Mouse (Mus musculus) MEL-GATA-1-ER (cell line): ENCODE measurements around the gene Mlx.

Experiments used
- DNase-seq: peaks from one replicate; pipeline ENCODE4 v3.0.0-alpha.2; 2012; ENCODE audit warnings: low read depth; ENCODE audit errors: extremely low read depth

Gene Mlx

DNA sequence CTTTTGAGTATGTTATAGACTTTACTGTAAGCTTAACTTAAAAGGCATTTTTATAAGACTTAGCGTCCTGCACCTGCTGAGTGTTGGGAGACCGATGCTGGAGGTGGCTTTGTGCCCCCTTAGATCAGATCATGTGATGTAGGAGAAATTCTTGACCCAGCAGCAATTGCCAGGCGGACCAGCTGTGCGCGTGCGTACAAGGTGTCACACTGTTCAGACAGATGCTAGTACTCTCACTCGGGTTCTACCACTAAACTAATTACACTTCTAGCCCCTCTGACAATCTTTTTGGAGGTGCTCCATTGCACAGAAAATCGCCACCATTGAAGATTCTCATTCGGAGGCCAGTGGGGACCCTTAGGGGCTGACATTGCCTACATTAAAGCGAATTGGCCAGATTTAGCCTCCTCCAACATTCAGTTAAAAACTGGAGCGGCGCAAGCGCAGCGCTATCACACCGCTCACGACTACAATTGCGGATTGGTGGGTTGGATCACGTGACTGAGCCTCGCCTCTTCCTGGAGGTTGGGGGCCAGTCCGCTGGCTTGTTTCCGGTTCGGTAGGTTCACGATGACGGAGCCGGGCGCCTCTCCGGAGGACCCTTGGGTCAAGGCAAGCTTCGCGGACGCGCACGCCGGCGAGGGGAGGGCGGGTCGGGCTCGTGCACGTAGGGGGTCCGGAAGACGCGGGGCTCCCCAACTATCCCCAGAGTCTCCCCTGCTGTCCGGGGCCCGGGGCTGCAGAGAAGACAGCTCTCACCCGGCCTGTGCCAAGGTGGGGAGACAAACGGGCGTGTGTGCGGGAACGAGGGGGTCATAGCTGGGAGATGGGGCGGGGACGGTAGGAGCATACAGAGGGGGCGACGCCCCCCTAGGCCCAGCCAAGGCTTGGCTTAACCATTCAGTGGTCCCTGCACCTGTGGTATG lies at the start of gene Mlx:
Gene Mlx (plus strand): TSS at position 522 of the 926 bp plus-strand sequence.
- DNase-seq, result peak; percentile 89

- no peak for DNase-seq
Observed at GRCm38 (mm10) chr11:101037795-101038194, 49.3 kb upstream of the Mlx start.

DNA sequence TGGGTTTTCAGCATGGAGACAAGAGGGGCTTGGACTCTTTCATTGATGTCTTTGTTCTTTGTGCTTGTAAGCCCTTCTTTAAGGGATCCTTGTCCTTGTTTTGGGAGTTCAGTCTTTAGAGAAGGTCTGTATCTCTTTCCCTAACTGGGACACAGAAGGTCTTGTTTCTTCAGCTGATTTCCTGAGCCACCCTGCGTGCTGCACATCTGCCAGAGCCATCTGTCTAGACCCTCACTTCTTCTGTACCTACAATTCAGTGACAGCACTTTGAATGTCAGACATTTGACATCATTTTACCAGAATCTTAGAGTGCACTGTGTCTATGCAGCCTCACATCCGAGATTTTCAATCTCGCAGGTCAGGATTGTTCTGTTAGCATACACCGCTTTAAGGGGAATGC lies 41.3 kb upstream of the Mlx start:
- no peak for DNase-seq

DNA sequence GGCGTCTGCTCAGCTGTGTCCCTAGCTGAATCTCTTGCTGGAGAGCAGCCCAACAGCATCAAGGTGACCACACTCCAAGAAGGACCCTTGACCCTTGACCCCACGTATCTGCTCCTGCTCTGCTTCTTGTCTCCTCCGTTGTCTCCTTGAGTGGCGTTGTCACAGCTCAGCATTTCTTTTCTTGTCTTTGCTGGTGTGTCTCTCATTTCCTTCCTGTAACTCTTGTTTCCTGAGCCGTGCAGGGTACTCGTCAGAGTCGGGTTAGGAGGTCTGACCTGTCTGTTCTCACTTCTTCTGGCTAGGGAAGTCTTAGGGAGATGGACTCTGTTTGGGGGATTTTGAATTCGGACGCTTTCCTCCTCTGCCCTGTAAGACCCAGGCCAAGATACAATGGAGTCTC lies 40.6 kb upstream of the Mlx start:
- no peak for DNase-seq

- no peak for DNase-seq
Observed at GRCm38 (mm10) chr11:101047502-101047901, 39.6 kb upstream of the Mlx start.

DNA sequence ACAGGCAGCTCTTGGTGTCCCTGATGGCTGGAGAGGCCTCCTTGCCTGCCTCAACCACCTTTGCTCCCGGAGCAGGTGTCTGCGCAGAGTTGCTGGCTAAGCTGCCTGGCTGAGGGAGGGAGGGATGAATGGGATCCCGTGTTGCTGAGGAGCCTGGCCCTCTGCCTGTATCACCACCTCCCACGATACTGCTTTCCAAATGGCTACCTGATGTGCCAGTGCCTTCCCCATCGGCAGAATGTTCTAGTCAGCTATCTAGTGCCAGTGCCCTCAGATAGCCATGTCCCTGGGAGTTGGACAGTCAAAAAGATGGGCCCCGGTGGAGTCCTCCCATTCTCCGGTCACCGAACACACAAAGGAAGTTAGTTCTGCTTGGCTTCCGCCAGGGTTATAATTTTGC lies 36.7 kb upstream of the Mlx start:
- no peak for DNase-seq

- DNase-seq, result no peak
Observed at GRCm38 (mm10) chr11:101051051-101051493, 36.0 kb upstream of the Mlx start.

- DNase-seq, result no peak
Observed at GRCm38 (mm10) chr11:101051617-101052016, 35.5 kb upstream of the Mlx start.

GRCm38 (mm10) chr11:101052751-101053473 lies 34.2 kb upstream of the Mlx start:
- DNase-seq, result no peak

- DNase-seq, result no peak
Observed at GRCm38 (mm10) chr11:101053974-101054373, 33.1 kb upstream of the Mlx start.

GRCm38 (mm10) chr11:101055418-101055817 lies 31.7 kb upstream of the Mlx start:
- no peak for DNase-seq

DNA sequence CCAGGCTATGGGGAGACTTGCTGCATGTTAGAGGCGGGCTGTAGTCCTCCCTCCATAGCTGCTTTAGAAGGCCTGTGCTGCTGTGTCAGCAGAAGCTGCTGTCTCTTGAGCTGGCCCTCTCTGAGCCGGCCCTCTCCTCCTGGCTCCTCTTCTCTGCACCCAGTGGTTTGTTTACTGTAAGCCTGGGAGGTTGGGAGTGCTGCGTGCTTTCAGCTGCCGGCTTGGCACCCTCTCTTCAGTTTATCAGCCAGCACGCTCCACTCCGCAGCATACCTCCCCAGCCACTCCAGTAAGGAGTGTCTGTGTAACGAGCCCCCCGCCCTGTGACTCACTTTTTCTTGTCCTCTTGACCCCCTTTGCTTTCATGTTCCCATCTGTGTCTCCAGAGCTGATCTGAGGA lies 30.2 kb upstream of the Mlx start:
- no peak for DNase-seq

GRCm38 (mm10) chr11:101057860-101058259 lies 29.2 kb upstream of the Mlx start:
- DNase-seq, result no peak

GRCm38 (mm10) chr11:101058726-101059125 lies 28.4 kb upstream of the Mlx start:
- no peak for DNase-seq

DNA sequence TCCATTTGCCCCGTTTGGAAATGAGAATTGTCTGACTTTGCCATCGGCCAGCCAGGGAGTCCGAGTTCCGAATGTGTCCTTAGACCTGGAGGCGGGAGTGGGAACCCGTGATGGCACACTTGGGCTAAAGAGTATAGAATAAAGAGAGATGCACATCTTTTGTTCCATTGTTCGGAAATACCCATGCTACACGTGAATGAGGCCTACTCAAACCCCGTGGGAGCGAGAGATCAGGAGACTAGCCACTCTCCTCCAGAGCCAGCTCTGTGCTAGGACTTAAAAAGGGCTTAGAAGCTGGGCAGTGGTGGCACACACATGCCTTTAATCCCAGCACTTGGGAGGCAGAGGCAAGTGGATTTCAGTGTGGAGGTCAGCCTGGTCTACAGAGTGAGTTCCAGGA lies 27.6 kb upstream of the Mlx start:
- DNase-seq, result no peak

DNA sequence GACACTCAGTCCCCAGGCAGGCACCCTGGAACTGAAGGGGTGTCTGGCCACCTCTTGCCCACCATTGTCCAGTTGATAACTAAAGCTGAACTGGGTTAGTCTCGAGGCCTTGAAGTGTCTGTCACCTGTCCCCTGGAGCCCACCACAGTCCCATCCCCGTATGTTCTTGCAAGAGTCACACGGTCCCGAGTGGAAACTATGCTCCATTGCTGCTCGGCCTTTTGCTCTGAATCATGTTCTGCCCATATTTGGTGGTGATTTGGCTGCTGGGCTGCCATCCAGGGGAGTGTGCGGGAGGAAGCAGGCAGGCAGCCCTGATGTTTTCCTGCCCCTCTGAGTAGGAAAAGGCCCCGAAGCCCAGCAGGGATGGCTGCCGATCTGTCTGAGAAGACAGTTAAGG lies 27.0 kb upstream of the Mlx start:
- DNase-seq, result no peak

- DNase-seq, result no peak
Observed at GRCm38 (mm10) chr11:101061049-101061448, 26.0 kb upstream of the Mlx start.

DNA sequence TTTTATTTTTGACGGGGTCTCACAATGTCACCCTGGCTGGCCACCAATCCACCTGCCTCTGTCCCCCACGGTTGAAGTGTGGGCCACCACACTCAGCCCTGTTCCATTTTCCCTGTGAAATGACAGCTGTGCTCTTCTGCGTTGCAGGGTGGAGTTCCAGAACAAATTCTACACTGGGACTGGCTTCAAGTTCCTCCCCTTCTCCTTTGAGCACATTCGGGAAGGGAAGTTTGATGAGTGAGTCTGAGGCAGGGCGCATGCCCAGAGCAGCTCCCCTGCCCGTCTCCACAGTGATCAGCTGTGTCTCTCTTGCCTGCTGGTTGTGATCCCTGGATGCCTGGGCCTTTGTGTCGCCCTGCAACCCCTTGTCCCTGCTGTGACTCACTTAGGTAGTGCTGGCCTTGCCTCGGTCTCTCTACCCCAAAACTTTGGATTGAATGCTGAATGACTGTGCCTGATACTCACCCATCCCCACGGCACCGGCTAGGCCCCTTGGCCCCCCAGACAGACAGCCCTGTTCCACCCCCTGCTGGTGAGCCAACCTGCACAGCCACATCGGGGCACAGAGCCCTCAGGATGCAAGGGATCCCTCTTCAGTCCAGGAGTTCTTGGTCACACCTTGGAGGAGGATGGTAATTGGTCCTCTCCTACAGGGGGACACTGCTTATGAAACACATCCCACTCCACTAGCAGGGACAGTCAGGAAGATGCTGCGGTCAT lies 24.8 kb upstream of the Mlx start:
- DNase-seq, result no peak

- no peak for DNase-seq
Observed at GRCm38 (mm10) chr11:101062971-101063675, 24.0 kb upstream of the Mlx start.

- peak; percentile 86 for DNase-seq
Observed at GRCm38 (mm10) chr11:101063676-101064327, 23.3 kb upstream of the Mlx start.

GRCm38 (mm10) chr11:101064462-101064861 lies 22.6 kb upstream of the Mlx start:
- no peak for DNase-seq
